Mouse (Mus musculus): ENCODE measurements around the gene E430018J23Rik. TPM values are rescaled to one million over a fixed set of nuclear protein-coding genes. Genes with fewer than 3 reads are reported as not detected.
"Not testable (repeated sequence)": the region's sequence is repeated elsewhere in the genome, so short reads cannot be mapped to it uniquely, and the experiment has no call there.

The E430018J23Rik gene
- polyA plus RNA-seq (2012; ENCODE audit: insufficient read depth, low replicate concordance): 5.5 TPM in 1 of 2 replicates, not detected in the other

- TF ChIP-seq GATA1 (IDR thresholded peaks at IDR 0.05; ENCODE audit: borderline replicate concordance, low read length) (no peak), FLI1 (IDR thresholded peaks at IDR 0.05; ENCODE audit: low read length) (no peak)
Observed at GRCm38 (mm10) chr7:127393157-127393943, at the start of gene E430018J23Rik. Gene E430018J23Rik, minus strand, starts transcription at chr7:127393629.

GRCm38 (mm10) chr7:127437724-127438123, 44.3 kb upstream of the E430018J23Rik start:
- Histone ChIP-seq H3K9me3 (peaks cover 22% of the 10 kb centered on the region), H3K4me3 (replicated peaks) (no peak overlapping the region), H3K36me3 (replicated peaks; ENCODE audit: low read length) (peaks cover 7% of the 10 kb centered on the region), H3K4me1 (no peaks in the 10 kb centered on the region; the same call in 1 of the 2 replicates), H3K27me3 (replicated peaks) (peaks cover 5% of the 10 kb centered on the region)
- TF ChIP-seq GATA1 (IDR thresholded peaks at IDR 0.05; ENCODE audit: borderline replicate concordance, low read length): no peak
- no peak for TF ChIP-seq FLI1 (IDR thresholded peaks at IDR 0.05; ENCODE audit: low read length)

More at GRCm38 (mm10) chr7:127393157-127393943, at the start of gene E430018J23Rik:
- no peaks in the 10 kb centered on the region for H3K27me3 ChIP-seq (replicated peaks)
- peaks cover 15% of the 10 kb centered on the region for H3K36me3 ChIP-seq (replicated peaks; ENCODE audit: low read length)
- H3K4me1 ChIP-seq: peaks cover 33% of the 10 kb centered on the region
- no peaks in the 10 kb centered on the region for H3K9me3 ChIP-seq
- peak within 1 kb of the TSS; percentile 97 for H3K4me3 ChIP-seq (replicated peaks)

DNA sequence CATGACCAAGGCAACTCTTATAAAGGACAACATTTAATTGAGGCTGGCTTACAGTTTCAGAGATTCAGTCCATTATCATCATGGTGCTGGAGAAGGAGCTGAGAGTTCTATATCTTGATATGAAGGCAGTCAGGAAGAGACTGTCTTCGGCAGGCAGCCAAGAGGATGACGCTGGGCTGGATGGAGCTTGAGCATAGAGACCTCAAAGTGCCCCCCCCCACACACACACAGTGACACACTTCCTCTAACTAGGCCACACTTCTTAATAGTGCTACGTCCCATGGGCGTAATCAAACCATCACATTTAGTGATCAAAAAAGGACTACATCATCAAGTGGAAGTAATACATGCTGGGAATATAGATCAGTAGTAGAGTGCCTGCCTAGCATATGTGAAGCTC, 41.8 kb upstream of the E430018J23Rik start:
- TF ChIP-seq GATA1 (IDR thresholded peaks at IDR 0.05; ENCODE audit: borderline replicate concordance, low read length) (no peak), FLI1 (IDR thresholded peaks at IDR 0.05; ENCODE audit: low read length) (no peak)
- no peaks in the 10 kb centered on the region; the same call in 1 of the 2 replicates for H3K4me1 ChIP-seq

DNA sequence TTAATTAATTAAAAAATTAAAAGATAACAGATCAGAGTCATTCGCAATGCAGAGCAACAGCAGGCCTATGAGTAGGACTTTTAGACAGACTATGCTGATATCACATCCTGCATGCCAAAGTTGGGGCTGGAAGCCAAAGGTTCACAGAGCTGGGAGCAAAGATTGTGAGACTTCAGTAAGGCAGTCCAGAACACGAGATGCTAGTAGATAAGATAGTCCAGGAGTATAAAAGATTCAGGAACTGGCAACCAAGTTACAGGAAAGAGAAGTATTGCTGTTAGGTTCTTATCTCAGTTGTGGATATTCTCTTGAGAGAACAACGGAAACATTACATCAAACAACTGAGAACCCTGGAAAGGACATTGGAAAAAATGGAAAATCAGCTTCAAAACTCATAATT, 32.9 kb upstream of the E430018J23Rik start:
- no peak for TF ChIP-seq GATA1 (IDR thresholded peaks at IDR 0.05; ENCODE audit: borderline replicate concordance, low read length)
- TF ChIP-seq FLI1 (IDR thresholded peaks at IDR 0.05; ENCODE audit: low read length): no peak

More for the DNA sequence above, 41.8 kb upstream of the E430018J23Rik start:
- H3K9me3 ChIP-seq: peaks cover 19% of the 10 kb centered on the region
- peaks cover 8% of the 10 kb centered on the region for H3K27me3 ChIP-seq (replicated peaks)
- H3K4me3 ChIP-seq (replicated peaks): no peak overlapping the region
- no peaks in the 10 kb centered on the region for H3K36me3 ChIP-seq (replicated peaks; ENCODE audit: low read length)

DNA sequence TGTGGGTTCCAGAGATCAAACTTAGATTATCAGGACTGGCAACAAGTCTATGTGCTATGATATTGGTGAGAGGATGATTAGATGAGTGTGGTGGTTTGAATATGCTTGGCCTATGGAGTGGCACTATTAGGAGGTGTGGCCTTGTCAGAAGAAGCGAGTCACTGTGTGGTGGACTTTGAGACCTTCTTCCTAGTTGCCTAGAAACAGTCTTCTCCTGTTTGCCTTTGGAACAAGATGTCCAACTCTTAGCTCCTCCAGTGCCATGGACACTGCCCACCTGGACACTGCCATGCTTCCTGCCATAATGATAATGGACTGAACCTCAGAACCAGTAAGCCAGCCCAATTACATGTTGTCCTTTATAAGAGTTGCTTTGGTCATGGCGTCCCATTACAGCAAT, 32.5 kb upstream of the E430018J23Rik start:
- TF ChIP-seq FLI1 (IDR thresholded peaks at IDR 0.05; ENCODE audit: low read length): no peak
- no peak for TF ChIP-seq GATA1 (IDR thresholded peaks at IDR 0.05; ENCODE audit: borderline replicate concordance, low read length)
- Histone ChIP-seq H3K27me3 (replicated peaks) (peaks cover 10% of the 10 kb centered on the region), H3K4me3 (replicated peaks) (no peak overlapping the region), H3K4me1 (peaks cover 20% of the 10 kb centered on the region), H3K36me3 (replicated peaks; ENCODE audit: low read length) (no peaks in the 10 kb centered on the region), H3K9me3 (peaks cover 20% of the 10 kb centered on the region)

More for the DNA sequence above, 32.9 kb upstream of the E430018J23Rik start:
- Histone ChIP-seq H3K9me3 (peaks cover 20% of the 10 kb centered on the region), H3K27me3 (replicated peaks) (peaks cover 10% of the 10 kb centered on the region), H3K4me3 (replicated peaks) (no peak overlapping the region), H3K4me1 (peaks cover 15% of the 10 kb centered on the region), H3K36me3 (replicated peaks; ENCODE audit: low read length) (no peaks in the 10 kb centered on the region)

DNA sequence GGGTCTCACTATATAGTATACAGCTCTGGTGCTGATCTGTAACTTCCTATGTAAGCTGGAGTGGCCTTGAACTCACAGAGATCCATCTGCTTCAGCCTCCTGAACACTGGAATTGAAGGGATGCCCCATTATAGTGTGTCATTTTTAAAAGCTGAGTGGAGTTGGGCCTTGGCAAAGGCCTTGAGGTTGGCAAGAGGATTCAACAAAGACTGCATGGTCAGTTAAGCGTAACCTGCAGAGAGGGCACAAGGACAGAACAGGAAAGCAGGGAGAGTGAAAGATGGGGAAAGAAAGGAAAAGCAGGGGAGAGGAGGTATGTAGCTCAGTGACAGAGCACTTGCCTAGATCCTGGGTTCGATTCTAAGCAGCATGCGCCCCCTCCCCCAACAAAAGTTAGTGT, 31.9 kb upstream of the E430018J23Rik start:
- Histone ChIP-seq H3K4me1 (peaks cover 26% of the 10 kb centered on the region), H3K27me3 (replicated peaks) (peaks cover 10% of the 10 kb centered on the region), H3K36me3 (replicated peaks; ENCODE audit: low read length) (peaks cover 3% of the 10 kb centered on the region), H3K4me3 (replicated peaks) (no peak overlapping the region), H3K9me3 (peaks cover 20% of the 10 kb centered on the region)
- no peak for TF ChIP-seq GATA1 (IDR thresholded peaks at IDR 0.05; ENCODE audit: borderline replicate concordance, low read length)
- TF ChIP-seq FLI1 (IDR thresholded peaks at IDR 0.05; ENCODE audit: low read length): no peak

DNA sequence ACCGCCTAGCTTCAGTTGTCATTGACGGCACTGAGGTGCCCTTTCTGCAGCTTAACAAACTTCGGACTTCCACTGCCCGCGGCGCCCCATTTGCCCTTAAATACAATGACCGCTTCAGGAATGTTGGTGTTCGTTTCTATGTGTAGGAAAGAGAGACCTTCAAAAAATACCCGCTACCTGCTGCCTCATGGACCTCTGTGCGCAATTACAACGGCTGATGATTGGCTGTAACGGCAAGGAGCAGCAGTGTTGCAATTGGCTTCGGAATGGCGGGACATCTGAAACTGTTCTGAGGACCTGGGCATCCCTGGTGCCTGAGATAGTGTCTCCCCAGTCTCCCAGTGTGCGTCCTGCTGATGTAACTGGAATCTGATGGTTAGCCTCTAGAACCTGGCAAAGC, 28.8 kb upstream of the E430018J23Rik start:
- H3K9me3 ChIP-seq: peaks cover 15% of the 10 kb centered on the region
- H3K4me1 ChIP-seq: peaks cover 33% of the 10 kb centered on the region
- peak overlapping the region; percentile 97 for H3K4me3 ChIP-seq (replicated peaks)
- TF ChIP-seq FLI1 (IDR thresholded peaks at IDR 0.05; ENCODE audit: low read length): no peak
- no peak for TF ChIP-seq GATA1 (IDR thresholded peaks at IDR 0.05; ENCODE audit: borderline replicate concordance, low read length)
- H3K36me3 ChIP-seq (replicated peaks; ENCODE audit: low read length): peaks cover 32% of the 10 kb centered on the region
- H3K27me3 ChIP-seq (replicated peaks): peaks cover 10% of the 10 kb centered on the region

GRCm38 (mm10) chr7:127421388-127422191, 28.2 kb upstream of the E430018J23Rik start, which contains the start of gene Zfp688:
Gene Zfp688, minus strand, starts transcription at chr7:127422068.
- peaks cover 10% of the 10 kb centered on the region for H3K27me3 ChIP-seq (replicated peaks)
- peaks cover 36% of the 10 kb centered on the region for H3K36me3 ChIP-seq (replicated peaks; ENCODE audit: low read length)
- peaks cover 33% of the 10 kb centered on the region for H3K4me1 ChIP-seq
- TF ChIP-seq GATA1 (IDR thresholded peaks at IDR 0.05; ENCODE audit: borderline replicate concordance, low read length) (no peak), FLI1 (IDR thresholded peaks at IDR 0.05; ENCODE audit: low read length) (peak; percentile 86)
- H3K9me3 ChIP-seq: peaks cover 8% of the 10 kb centered on the region
- peak within 1 kb of the TSS; percentile 97 for H3K4me3 ChIP-seq (replicated peaks)

- Histone ChIP-seq H3K9me3 (peaks cover 9% of the 10 kb centered on the region), H3K27me3 (replicated peaks) (peaks cover 1% of the 10 kb centered on the region), H3K4me1 (peaks cover 13% of the 10 kb centered on the region), H3K4me3 (replicated peaks) (no peak overlapping the region), H3K36me3 (replicated peaks; ENCODE audit: low read length) (peaks cover 9% of the 10 kb centered on the region)
- TF ChIP-seq GATA1 (IDR thresholded peaks at IDR 0.05; ENCODE audit: borderline replicate concordance, low read length): no peak
- no peak for TF ChIP-seq FLI1 (IDR thresholded peaks at IDR 0.05; ENCODE audit: low read length)
Observed at GRCm38 (mm10) chr7:127411418-127411817, 18.0 kb upstream of the E430018J23Rik start.

- H3K9me3 ChIP-seq; H3K27me3 ChIP-seq (replicated peaks); H3K36me3 ChIP-seq (replicated peaks; ENCODE audit: low read length): not testable (repeated sequence)
- Histone ChIP-seq H3K4me3 (replicated peaks) (peak within 1 kb of the TSS; percentile 93), H3K4me1 (peaks cover 17% of the 10 kb centered on the region)
Observed at GRCm38 (mm10) chr7:127406002-127406987, 12.9 kb upstream of the E430018J23Rik start, which contains the start of gene Zfp764. Gene Zfp764, minus strand, starts transcription at chr7:127406822.

DNA sequence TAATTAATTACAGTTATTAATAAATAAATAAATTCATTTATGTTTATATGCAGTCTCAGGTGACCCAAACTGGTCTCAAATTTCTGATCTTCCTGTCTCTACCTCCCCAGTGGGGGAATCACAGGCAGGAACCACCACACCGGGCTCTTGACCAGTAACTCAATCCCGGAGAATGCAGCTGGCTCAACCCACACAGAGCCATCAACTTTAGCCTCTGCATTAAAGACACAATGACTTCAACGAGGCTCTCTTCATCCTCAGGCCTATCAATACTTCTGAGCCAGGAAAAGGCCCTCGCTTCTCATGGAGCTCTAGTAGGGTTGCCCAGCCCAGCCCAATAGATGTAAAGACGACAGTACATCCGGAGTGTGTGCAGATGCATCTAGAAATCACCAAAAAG, 10.7 kb upstream of the E430018J23Rik start:
- not testable (repeated sequence) for H3K4me3 ChIP-seq (replicated peaks); H3K27me3 ChIP-seq (replicated peaks); H3K36me3 ChIP-seq (replicated peaks; ENCODE audit: low read length); H3K9me3 ChIP-seq
- peaks cover 16% of the 10 kb centered on the region for H3K4me1 ChIP-seq

All from megakaryocyte, embryonic 14.5 days (primary cell).